Mouse (Mus musculus) lung, postnatal 0 days (tissue): ENCODE data around the gene Cep128.

Experiments
- CTCF ChIP-seq: IDR thresholded peaks from 2 replicates; pipeline ENCODE4 v1.5.1; 2016; ENCODE audit warnings: antibody characterized with exemption, mild to moderate bottlenecking
- EP300 ChIP-seq: IDR thresholded peaks from 2 replicates; pipeline ENCODE4 v1.6.1; 2016; ENCODE audit warnings: antibody characterized with exemption, mild to moderate bottlenecking, control low read depth

GRCm38 (mm10) chr12:91154052-91154451 is 230.2 kb downstream of the Cep128 start:
- TF ChIP-seq CTCF (no peak), EP300 (no peak)
